Mouse (Mus musculus) C2C12 (cell line): Measurements from ENCODE around the gene Wdr61.

ENCODE experiments used
- CEBPB ChIP-seq: IDR thresholded peaks from one replicate; pipeline ENCODE4 v1.6.1; 2011; ENCODE audit warnings: low read depth, mild to moderate bottlenecking, control low read depth, moderate library complexity
- CTCF ChIP-seq: IDR thresholded peaks from one replicate; pipeline ENCODE4 v1.5.1; 2011; ENCODE audit not compliant: control insufficient read depth, insufficient read depth, insufficient read length
- MAX ChIP-seq: IDR thresholded peaks from one replicate; pipeline ENCODE4 v1.6.1; 2011; ENCODE audit warnings: mild to moderate bottlenecking, control low read depth
- USF1 ChIP-seq: IDR thresholded peaks from one replicate; pipeline ENCODE4 v1.6.1; 2011; ENCODE audit warnings: low read depth, mild to moderate bottlenecking, control low read depth, moderate library complexity

DNA sequence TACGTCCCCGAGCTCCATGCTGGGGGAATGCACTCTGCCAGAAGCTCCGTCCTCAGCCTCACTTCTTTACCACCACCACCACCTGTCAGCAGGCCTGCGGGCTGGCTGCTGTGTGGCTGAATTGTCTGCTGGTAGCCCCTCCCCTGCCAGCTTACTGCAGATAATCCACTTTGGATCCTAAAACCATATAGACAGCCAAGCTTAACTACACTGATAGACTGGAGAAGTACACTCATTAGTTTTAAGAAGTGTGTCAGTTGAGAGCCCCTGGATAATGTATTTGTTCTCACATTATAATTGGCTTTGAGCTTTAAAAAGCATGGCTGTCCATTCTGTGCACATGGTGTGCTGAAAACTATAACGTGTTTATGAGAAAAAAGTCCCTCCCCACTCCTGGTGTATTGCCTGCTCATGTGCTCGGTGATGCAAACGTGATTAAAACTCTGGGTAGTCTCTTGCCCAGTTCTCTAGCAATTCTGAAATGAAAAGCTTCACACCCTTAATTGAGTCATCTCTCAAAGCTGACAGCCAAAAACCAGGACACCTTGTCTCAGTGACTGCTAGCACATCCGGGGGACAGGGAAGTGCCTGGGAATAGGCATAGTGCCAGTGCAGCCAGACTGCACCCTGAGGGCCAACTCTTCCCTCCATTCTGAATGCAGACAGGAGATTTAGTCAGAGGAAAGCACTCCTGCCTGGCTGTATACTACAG is 26.9 kb downstream of the Wdr61 start:
- TF ChIP-seq CEBPB (no peak), CTCF (no peak), USF1 (no peak), MAX (no peak)
